Mouse (Mus musculus) macrophage (primary cell): ENCODE results near the gene Ptprs. TPM values are rescaled to one million over a fixed set of nuclear protein-coding genes. Genes with fewer than 3 reads are reported as not detected.

ENCODE experiments used
- H3K27ac ChIP-seq: fragments of 350-480 bp; formaldehyde crosslinking; 2 replicates; pipeline ENCODE4 v1.9.0; 2021
- H3K36me3 ChIP-seq: fragments of 350-480 bp; formaldehyde crosslinking; 2 replicates; pipeline ENCODE4 v1.9.0; 2021; ENCODE audit errors: inconsistent target
- H3K4me3 ChIP-seq: fragments of 350-480 bp; formaldehyde crosslinking; 2 replicates; pipeline ENCODE4 v1.9.0; 2021; ENCODE audit errors: inconsistent target
- H3K79me2 ChIP-seq: fragments of 350-480 bp; formaldehyde crosslinking; 2 replicates; pipeline ENCODE4 v1.9.0; 2021; ENCODE audit errors: inconsistent target
- WGBS: methylation state at CpG from one replicate; pipeline ENCODE4 v1.1.7; 2026; ENCODE audit warnings: inconsistent platforms; ENCODE audit not compliant: missing documents; 5-methylcytosine and 5-hydroxymethylcytosine counted together
- polyA plus RNA-seq: library from polyadenylated mRNA; stranded (reverse); fragments of 250-400 nt; gene quantifications from 3 replicates; pipeline ENCODE4 v1.2.4, GENCODE M21; 2018; ENCODE audit warnings: inconsistent platforms
- total RNA-seq, 78 experiments: library from RNA; depleted of rRNA; stranded (reverse); fragments of 250-400 nt; gene quantifications; 1 replicate in 9 of 78; 2 replicates in 24 of 78; 3 replicates in 43 of 78; 4 replicates in 2 of 78; pipeline ENCODE4 v1.2.4; 2018; ENCODE audit warnings: inconsistent platforms in 56 of 78

The Ptprs gene
- 100 to 1,000 TPM in 12 of 26 experiments, 10 to 100 TPM in 14; 41.5 to 232 (median 95.1) TPM for total RNA-seq (2018; cell fraction: chromatin; rRNA removed)
- total RNA-seq (2018; cell fraction: cytosol; rRNA removed) = 10 to 100 TPM in 14 of 26 experiments, 1 to 10 TPM in 12; 3.4 to 29.6 (median 11.9) TPM
- total RNA-seq (2018; cell fraction: nucleus; rRNA removed) = 100 to 1,000 TPM in 6 of 26 experiments, 10 to 100 TPM in 20; 14.3 to 133 (median 44.5) TPM
- 13.0 to 25.1 TPM (median 19.4 TPM) in 3 replicates for polyA plus RNA-seq

- H3K36me3 ChIP-seq = no peaks in the 10 kb centered on the region
- H3K79me2 ChIP-seq = no peaks in the 10 kb centered on the region
- H3K27ac ChIP-seq = no peak within 1 kb of the TSS
- under 1% methylated on average over 27 of the region's 27 CpGs for WGBS
- H3K4me3 ChIP-seq = peak within 1 kb of the TSS; percentile 30
These were observed at the start of gene Ptprs for GRCm38 (mm10) chr17:56476402-56476752. Ptprs (minus strand) TSS chr17:56476483.

GRCm38 (mm10) chr17:56524943-56525342 lies 48.7 kb upstream of the Ptprs start:
- Histone ChIP-seq H3K4me3 (no peak overlapping the region), H3K36me3 (no peaks in the 10 kb centered on the region)
- WGBS = 85% methylated on average over 4 of the region's 4 CpGs

GRCm38 (mm10) chr17:56522744-56523143 lies 46.5 kb upstream of the Ptprs start:
- H3K4me3 ChIP-seq = no peak overlapping the region
- H3K79me2 ChIP-seq = no peaks in the 10 kb centered on the region
- WGBS = 71% methylated on average over 1 of the region's 1 CpGs
- no peaks in the 10 kb centered on the region for H3K36me3 ChIP-seq
- no peak overlapping the region for H3K27ac ChIP-seq

More at GRCm38 (mm10) chr17:56524943-56525342, 48.7 kb upstream of the Ptprs start:
- Histone ChIP-seq H3K79me2 (no peaks in the 10 kb centered on the region), H3K27ac (no peak overlapping the region)

GRCm38 (mm10) chr17:56515690-56516410 lies 39.6 kb upstream of the Ptprs start:
- H3K36me3 ChIP-seq = no peaks in the 10 kb centered on the region
- H3K27ac ChIP-seq = no peak overlapping the region
- H3K4me3 ChIP-seq = no peak overlapping the region
- WGBS = 16% methylated on average over 13 of the region's 13 CpGs
- no peaks in the 10 kb centered on the region for H3K79me2 ChIP-seq

- no peaks in the 10 kb centered on the region for H3K36me3 ChIP-seq
- H3K4me3 ChIP-seq = no peak overlapping the region
- no peaks in the 10 kb centered on the region for H3K79me2 ChIP-seq
- 47% methylated on average over 12 of the region's 12 CpGs for WGBS
- H3K27ac ChIP-seq = no peak overlapping the region
These were observed 38.6 kb upstream of the Ptprs start for GRCm38 (mm10) chr17:56514916-56515315.

- no peaks in the 10 kb centered on the region for H3K79me2 ChIP-seq
- H3K36me3 ChIP-seq = no peaks in the 10 kb centered on the region
- H3K4me3 ChIP-seq = no peak overlapping the region
- no peak overlapping the region for H3K27ac ChIP-seq
These were observed 38.0 kb upstream of the Ptprs start for GRCm38 (mm10) chr17:56514330-56514729.

GRCm38 (mm10) chr17:56512310-56512709 lies 36.0 kb upstream of the Ptprs start, which contains the start of gene Znrf4:
Znrf4 (minus strand) TSS chr17:56512431.
- Histone ChIP-seq H3K36me3 (no peaks in the 10 kb centered on the region), H3K4me3 (no peak within 1 kb of the TSS), H3K27ac (no peak within 1 kb of the TSS), H3K79me2 (no peaks in the 10 kb centered on the region)
- 59% methylated on average over 19 of the region's 22 CpGs for WGBS

GRCm38 (mm10) chr17:56511707-56512090 lies 35.4 kb upstream of the Ptprs start:
- Histone ChIP-seq H3K79me2 (no peaks in the 10 kb centered on the region), H3K4me3 (no peak overlapping the region), H3K36me3 (no peaks in the 10 kb centered on the region), H3K27ac (no peak overlapping the region)
- 31% methylated on average over 25 of the region's 29 CpGs for WGBS

GRCm38 (mm10) chr17:56510970-56511706 lies 34.9 kb upstream of the Ptprs start:
- Histone ChIP-seq H3K27ac (no peak overlapping the region), H3K4me3 (no peak overlapping the region), H3K79me2 (no peaks in the 10 kb centered on the region), H3K36me3 (no peaks in the 10 kb centered on the region)
- WGBS = 15% methylated on average over 59 of the region's 60 CpGs

- Histone ChIP-seq H3K36me3 (no peaks in the 10 kb centered on the region), H3K4me3 (no peak overlapping the region), H3K79me2 (no peaks in the 10 kb centered on the region), H3K27ac (no peak overlapping the region)
- 20% methylated on average over 27 of the region's 27 CpGs for WGBS
These were observed 34.2 kb upstream of the Ptprs start for GRCm38 (mm10) chr17:56510473-56510969.

GRCm38 (mm10) chr17:56509707-56510472 lies 33.6 kb upstream of the Ptprs start:
- Histone ChIP-seq H3K79me2 (no peaks in the 10 kb centered on the region), H3K4me3 (no peak overlapping the region), H3K36me3 (no peaks in the 10 kb centered on the region), H3K27ac (no peak overlapping the region)
- WGBS = 41% methylated on average over 29 of the region's 37 CpGs

- H3K27ac ChIP-seq = no peak overlapping the region
- H3K79me2 ChIP-seq = no peaks in the 10 kb centered on the region
- WGBS = 94% methylated on average over 10 of the region's 10 CpGs
- no peak overlapping the region for H3K4me3 ChIP-seq
- no peaks in the 10 kb centered on the region for H3K36me3 ChIP-seq
These were observed 32.8 kb upstream of the Ptprs start for GRCm38 (mm10) chr17:56509021-56509640.

GRCm38 (mm10) chr17:56507161-56508068 lies 31.1 kb upstream of the Ptprs start:
- Histone ChIP-seq H3K27ac (peak overlapping the region; percentile 79), H3K36me3 (no peaks in the 10 kb centered on the region), H3K79me2 (no peaks in the 10 kb centered on the region), H3K4me3 (peak overlapping the region; percentile 36)
- 4% methylated on average over 42 of the region's 42 CpGs for WGBS
